Mouse (Mus musculus) limb, embryonic 12.5 days (tissue): ENCODE results near the gene Ppp1r1a. TPM values are rescaled to one million over a fixed set of nuclear protein-coding genes. Genes with fewer than 3 reads are reported as not detected.

Experiments
- ATAC-seq: fragments of 200-750 bp; cut with Nextera tagmentation; 2 replicates; pipeline ENCODE4 v1.8.0; 2017; ENCODE audit warnings: low read depth, moderate TSS enrichment; ENCODE audit not compliant: insufficient number of reproducible peaks, insufficient read depth, low FRiP score, low TSS enrichment
- H3K27ac ChIP-seq: fragments of 300-500 bp; sonication (generic); 2 replicates; pipeline ENCODE4 v1.5.1; 2016; ENCODE audit warnings: mild to moderate bottlenecking, moderate library complexity
- H3K27me3 ChIP-seq: fragments of 300-500 bp; sonication (generic); 2 replicates; pipeline ENCODE4 v1.6.1; 2016; ENCODE audit warnings: mild to moderate bottlenecking, moderate library complexity
- H3K36me3 ChIP-seq: fragments of 300-500 bp; sonication (generic); 2 replicates; pipeline ENCODE4 v1.6.1; 2016; ENCODE audit warnings: mild to moderate bottlenecking, moderate library complexity
- H3K4me1 ChIP-seq: fragments of 300-500 bp; sonication (generic); replicated peaks from 2 replicates; pipeline ENCODE4 v1.6.1; 2016
- H3K4me2 ChIP-seq: fragments of 300-500 bp; sonication (generic); 2 replicates; pipeline ENCODE4 v1.6.1; 2016; ENCODE audit warnings: mild to moderate bottlenecking, moderate library complexity
- H3K4me3 ChIP-seq: fragments of 300-500 bp; sonication (generic); replicated peaks from 2 replicates; pipeline ENCODE4 v1.5.1; 2016; ENCODE audit warnings: mild to moderate bottlenecking
- H3K9ac ChIP-seq: fragments of 300-500 bp; sonication (generic); replicated peaks from 2 replicates; pipeline ENCODE4 v1.6.1; 2016; ENCODE audit warnings: mild to moderate bottlenecking, moderate library complexity
- H3K9me3 ChIP-seq: fragments of 300-500 bp; sonication (generic); 2 replicates; pipeline ENCODE4 v1.6.1; 2016; ENCODE audit warnings: mild to moderate bottlenecking, moderate library complexity
- WGBS: fragments of 180-500 bp; shearing (Covaris S2); methylation state at CpG from one replicate; pipeline ENCODE4 v1.1.7; 2016; 5-methylcytosine and 5-hydroxymethylcytosine counted together
- polyA plus RNA-seq: library from polyadenylated mRNA; unstranded; fragments of >200 nt; fragmentation: Nextera tagmentation; extraction: Ambion mirVana; gene quantifications from 2 replicates; pipeline ENCODE4 v1.2.1, GENCODE M21; 2016

Ppp1r1a gene
- polyA plus RNA-seq, 1 experiment from 2014 or later: 10.1 TPM

GRCm38 (mm10) chr15:103488336-103488735 is 49.5 kb downstream of the Ppp1r1a start:
- H3K27me3 ChIP-seq: no peaks in the 10 kb centered on the region
- WGBS: 75% methylated on average over 4 of the region's 4 CpGs
- no peaks in the 10 kb centered on the region for H3K9me3 ChIP-seq
- H3K27ac ChIP-seq: no peak overlapping the region
- no peaks in the 10 kb centered on the region for H3K36me3 ChIP-seq
- H3K9ac ChIP-seq: no peak overlapping the region
- no peak for ATAC-seq
- H3K4me1 ChIP-seq: peaks cover 19% of the 10 kb centered on the region
- H3K4me3 ChIP-seq: no peak overlapping the region
- no peak overlapping the region for H3K4me2 ChIP-seq

DNA sequence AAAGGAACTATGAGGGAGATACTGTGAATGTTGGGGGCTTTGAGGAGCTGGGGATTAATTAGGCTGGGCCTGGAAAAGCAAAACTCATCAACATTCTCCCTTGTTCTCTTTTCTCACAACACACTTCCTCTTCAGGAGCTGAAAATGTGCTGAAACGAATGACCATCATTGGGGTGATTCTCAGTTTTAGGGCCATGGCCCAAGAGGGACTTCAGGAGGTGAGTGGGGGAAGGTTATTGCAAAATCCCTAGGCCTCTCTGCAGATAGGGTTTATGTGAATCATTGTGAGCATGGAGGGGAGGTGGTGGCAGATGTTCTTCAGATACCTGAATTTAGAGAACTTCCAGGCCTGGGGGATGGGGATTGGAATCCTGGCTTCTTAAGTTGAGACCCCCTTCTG is 51.1 kb downstream of the Ppp1r1a start:
- no peak overlapping the region for H3K27ac ChIP-seq
- no peak overlapping the region for H3K9ac ChIP-seq
- no peak overlapping the region for H3K4me3 ChIP-seq
- no peak for ATAC-seq
- H3K9me3 ChIP-seq: no peaks in the 10 kb centered on the region
- H3K27me3 ChIP-seq: no peaks in the 10 kb centered on the region
- no peak overlapping the region for H3K4me2 ChIP-seq
- peaks cover 19% of the 10 kb centered on the region for H3K4me1 ChIP-seq
- WGBS: 38% methylated on average over 1 of the region's 1 CpGs
- no peaks in the 10 kb centered on the region for H3K36me3 ChIP-seq

DNA sequence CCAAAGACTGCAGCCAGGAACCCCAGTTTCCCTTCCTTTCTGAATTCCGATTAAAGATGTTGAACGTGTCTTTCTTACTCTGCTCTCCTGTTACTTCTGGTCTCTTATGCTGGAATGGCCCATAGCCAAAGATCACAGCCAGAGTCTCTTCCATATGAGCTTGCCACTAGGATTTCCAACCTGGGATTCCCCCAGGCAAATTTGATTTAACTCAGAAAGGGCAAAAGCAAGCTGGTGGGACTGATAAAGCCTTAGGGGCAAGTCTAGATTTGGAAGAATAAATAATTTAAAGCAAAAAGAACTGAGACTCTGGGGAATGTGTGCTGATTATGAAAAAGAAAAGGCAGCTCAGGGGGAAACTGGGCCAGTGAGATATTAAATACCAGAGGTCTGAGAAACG is 52.7 kb downstream of the Ppp1r1a start:
- H3K27ac ChIP-seq: no peak overlapping the region
- no peak for ATAC-seq
- H3K4me2 ChIP-seq: no peak overlapping the region
- H3K4me3 ChIP-seq: no peak overlapping the region
- 57% methylated on average over 3 of the region's 3 CpGs for WGBS
- peaks cover 19% of the 10 kb centered on the region for H3K4me1 ChIP-seq
- H3K9me3 ChIP-seq: no peaks in the 10 kb centered on the region
- H3K36me3 ChIP-seq: no peaks in the 10 kb centered on the region
- H3K27me3 ChIP-seq: no peaks in the 10 kb centered on the region
- H3K9ac ChIP-seq: no peak overlapping the region

- H3K4me1 ChIP-seq: peaks cover 19% of the 10 kb centered on the region
- H3K9me3 ChIP-seq: no peaks in the 10 kb centered on the region
- no peak overlapping the region for H3K4me3 ChIP-seq
- 34% methylated on average over 2 of the region's 2 CpGs for WGBS
- H3K27me3 ChIP-seq: no peaks in the 10 kb centered on the region
- ATAC-seq: no peak
- no peaks in the 10 kb centered on the region for H3K36me3 ChIP-seq
- no peak overlapping the region for H3K9ac ChIP-seq
- H3K4me2 ChIP-seq: no peak overlapping the region
- H3K27ac ChIP-seq: no peak overlapping the region
Measured at GRCm38 (mm10) chr15:103484490-103484889, 53.3 kb downstream of the Ppp1r1a start.

DNA sequence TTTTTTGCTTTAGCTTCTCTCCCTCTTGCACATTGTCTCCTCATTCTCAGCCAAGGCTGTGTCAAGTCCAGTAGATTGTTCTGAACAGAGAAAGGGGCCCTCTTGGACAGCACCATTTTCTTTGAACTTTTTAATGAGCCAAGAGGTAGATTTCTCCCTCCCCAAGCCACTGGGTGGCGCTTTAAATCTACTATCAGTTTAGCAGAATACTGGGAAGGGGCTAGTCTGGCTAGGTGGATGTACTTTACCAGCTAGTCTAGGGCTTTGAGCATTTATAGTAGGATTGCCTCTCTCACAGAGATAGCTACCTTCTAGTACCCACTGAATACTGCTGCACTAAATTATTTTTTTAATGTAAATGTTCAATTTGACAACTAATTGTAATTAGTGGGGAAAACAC is 55.3 kb downstream of the Ppp1r1a start:
- H3K36me3 ChIP-seq: no peaks in the 10 kb centered on the region
- no peaks in the 10 kb centered on the region for H3K9me3 ChIP-seq
- H3K27me3 ChIP-seq: no peaks in the 10 kb centered on the region
- ATAC-seq: no peak
- H3K27ac ChIP-seq: no peak overlapping the region
- no peak overlapping the region for H3K4me2 ChIP-seq
- H3K9ac ChIP-seq: no peak overlapping the region
- WGBS: 3% methylated on average over 1 of the region's 1 CpGs
- no peak overlapping the region for H3K4me3 ChIP-seq
- H3K4me1 ChIP-seq: peaks cover 17% of the 10 kb centered on the region

Other genes starting within 250 kb of the Ppp1r1a start
- 0.31 and 0.44 TPM in 2 replicates for gene Gpr84, start 227.4 kb downstream of the Ppp1r1a start, polyA plus RNA-seq
- 11.2 and 13.3 TPM in 2 replicates for gene Zfp385a, start 197.9 kb downstream of the Ppp1r1a start, polyA plus RNA-seq
- 45.1 and 50.5 TPM in 2 replicates for gene Itga5, start 171.2 kb downstream of the Ppp1r1a start, polyA plus RNA-seq
- not detected in 2 replicates for gene Gtsf1, start 107.5 kb downstream of the Ppp1r1a start, polyA plus RNA-seq
- gene Gtsf2, start 89.5 kb downstream of the Ppp1r1a start, polyA plus RNA-seq: not detected in 2 replicates
- 1.4 and 1.7 TPM in 2 replicates for gene Nckap1l, start 84.2 kb downstream of the Ppp1r1a start, polyA plus RNA-seq
- gene Pde1b, start 35.0 kb downstream of the Ppp1r1a start, polyA plus RNA-seq: 4.2 and 4.5 TPM in 2 replicates
- not detected in 2 replicates for gene Glycam1, start 27.1 kb upstream of the Ppp1r1a start, polyA plus RNA-seq
- gene Mucl1, start 217.5 kb upstream of the Ppp1r1a start, polyA plus RNA-seq: not detected in 2 replicates